In the genomic region with DNA sequence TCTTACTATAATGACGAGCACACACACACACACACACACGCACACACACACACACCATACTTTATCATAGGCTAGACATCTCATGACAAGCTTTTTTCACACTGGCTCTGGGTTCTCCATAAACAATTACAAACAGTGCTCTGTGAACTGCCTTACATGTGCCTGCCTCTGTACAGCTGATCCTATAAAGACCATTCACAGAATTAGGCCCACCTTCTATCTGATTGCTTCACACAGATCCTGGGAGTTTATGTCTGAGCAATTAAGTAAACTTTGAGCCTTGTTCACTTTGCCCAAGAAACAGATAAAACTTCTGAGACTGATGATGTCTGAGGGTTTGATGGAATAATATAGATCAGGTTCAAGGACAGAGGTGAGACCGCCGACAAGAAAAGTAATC, we compare ENCODE assay signal across 20 mouse cellular contexts. TPM values are rescaled to one million over a fixed set of nuclear protein-coding genes. Genes with fewer than 3 reads are reported as not detected.
DNase-seq lines count a peak whose midpoint lies in the region; ATAC-seq and TF ChIP-seq lines count a peak whose summit lies in the region.
"Had no signal": no experiment of that assay in that cellular context is flagged by ENCODE, and none has a peak within 500 bp of the region (broad histone marks: within the 10 kb centered on the region; RNA-seq: fewer than 3 reads in every experiment).

No protein-coding gene starts in this region.

- no peaks in the 10 kb centered on the region for H3K9me3 ChIP-seq in intestine, embryonic 15.5 days
- no peaks in the 10 kb centered on the region for H3K9me3 ChIP-seq in intestine, embryonic 16.5 days (ENCODE audit: control insufficient read depth, low read length)
- no peaks in the 10 kb centered on the region for H3K9me3 ChIP-seq in intestine, postnatal 0 days (ENCODE audit: control insufficient read depth)
- H3K9me3 ChIP-seq: G1E had no signal

- DNase-seq in urinary bladder, postnatal 14 days (ENCODE audit: low spot score) = no peak
- DNase-seq in heart, adult 18-20 months = no peak
- DNase-seq in heart, adult 8-10 months (ENCODE audit: low spot score) = no peak
- DNase-seq: adrenal gland, adult 2 months; adrenal gland, adult 8-10 months; adrenal gland, postnatal 10 days; adrenal gland, postnatal 25 days; B cell, adult 2 months; cerebellum, adult 11 months; cerebellum, adult 11-12 months; cerebellum, adult 18-20 months had no signal

- H3K27me3 ChIP-seq in intestine, embryonic 15.5 days (replicated peaks) = no peaks in the 10 kb centered on the region
- H3K27me3 ChIP-seq in intestine, embryonic 16.5 days (replicated peaks; ENCODE audit: control insufficient read depth, insufficient read depth, low read length) = no peaks in the 10 kb centered on the region
- no peaks in the 10 kb centered on the region for H3K27me3 ChIP-seq in intestine, postnatal 0 days (replicated peaks; ENCODE audit: control insufficient read depth, insufficient read depth, low read length)

- H3K4me1 ChIP-seq in intestine, embryonic 15.5 days (replicated peaks) = no peaks in the 10 kb centered on the region
- H3K4me1 ChIP-seq in intestine, embryonic 16.5 days (ENCODE audit: control insufficient read depth, insufficient read depth, low read length) = no peaks in the 10 kb centered on the region
- no peaks in the 10 kb centered on the region for H3K4me1 ChIP-seq in intestine, postnatal 0 days (replicated peaks; ENCODE audit: control insufficient read depth, insufficient read depth, low read length)

- WGBS in intestine, embryonic 15.5 days = 76% methylated on average over 4 of the region's 4 CpGs
- 79% methylated on average over 4 of the region's 4 CpGs for WGBS in intestine, embryonic 16.5 days
- WGBS in intestine, postnatal 0 days = 66% methylated on average over 4 of the region's 4 CpGs

- H3K4me3 ChIP-seq in intestine, embryonic 15.5 days (replicated peaks) = no peak overlapping the region
- no peak overlapping the region for H3K4me3 ChIP-seq in intestine, embryonic 16.5 days (ENCODE audit: low read length)
- H3K4me3 ChIP-seq in intestine, postnatal 0 days (ENCODE audit: low read depth, low read length) = no peak overlapping the region

- no peak overlapping the region for H3K27ac ChIP-seq in intestine, embryonic 15.5 days
- H3K27ac ChIP-seq in intestine, embryonic 16.5 days (ENCODE audit: low read length) = no peak overlapping the region
- H3K27ac ChIP-seq in intestine, postnatal 0 days (ENCODE audit: low read depth, low read length) = no peak overlapping the region

- no peak for TF ChIP-seq CTCF in intestine, postnatal 0 days (IDR thresholded peaks at IDR 0.05; ENCODE audit: low read depth)

- peak; percentile 53; the same call in 1 of the 2 replicates for ATAC-seq in intestine, embryonic 15.5 days
- peak; percentile 54; the same call in 1 of the 2 replicates for ATAC-seq in intestine, embryonic 16.5 days
- peak; percentile 29; the same call in 1 of the 2 replicates for ATAC-seq in intestine, postnatal 0 days
- ATAC-seq: activated CD4-positive, CD25-positive, alpha-beta regulatory T cell, adult 4 months; CD4-positive, CD25-positive, alpha-beta regulatory T cell, adult 4 months; Patski had no signal

- H3K36me3 ChIP-seq in intestine, embryonic 15.5 days = no peaks in the 10 kb centered on the region
- H3K36me3 ChIP-seq in intestine, embryonic 16.5 days (ENCODE audit: control insufficient read depth, insufficient read depth, low read length) = no peaks in the 10 kb centered on the region
- H3K36me3 ChIP-seq in intestine, postnatal 0 days (ENCODE audit: control insufficient read depth, insufficient read depth) = no peaks in the 10 kb centered on the region
- H3K36me3 ChIP-seq: G1E had no signal

- H3K9ac ChIP-seq in intestine, embryonic 15.5 days = no peak overlapping the region
- H3K9ac ChIP-seq in intestine, embryonic 16.5 days (ENCODE audit: low read depth, low read length) = no peak overlapping the region
- H3K9ac ChIP-seq in intestine, postnatal 0 days (ENCODE audit: low read depth, low read length) = no peak overlapping the region

- H3K4me2 ChIP-seq in intestine, embryonic 15.5 days (replicated peaks) = no peak overlapping the region
- H3K4me2 ChIP-seq in intestine, embryonic 16.5 days (ENCODE audit: low read depth, low read length) = no peak overlapping the region
- H3K4me2 ChIP-seq in intestine, postnatal 0 days (replicated peaks; ENCODE audit: low read depth) = no peak overlapping the region

RNA-seq across cellular contexts. Expression of gene Ccdc180, which starts 21.8 kb away (rescaled TPM):
- polyA plus RNA-seq in intestine, embryonic 15.5 days (2015; fragmentation: Nextera tagmentation; extraction: Ambion mirVana) = 0.06 and 0.14 TPM in 2 replicates
- 0.15 and 0.16 TPM in 2 replicates for polyA plus RNA-seq in intestine, embryonic 16.5 days (2015; fragmentation: Nextera tagmentation; extraction: Ambion mirVana)
- 0.14 TPM in 2 replicates for polyA plus RNA-seq in intestine, postnatal 0 days (2015; fragmentation: Nextera tagmentation; extraction: Ambion mirVana)
- under 1 TPM in 1 of 2 experiments, not detected in 1; 0.18 TPM for total RNA-seq in heart, adult 18-20 months (2021)
- total RNA-seq in heart, adult 8-10 months (2022) = under 1 TPM in 1 of 4 experiments, not detected in 3; 0.09 TPM
- total RNA-seq: CH12.LX, ES-E14 had no signal
- polyA plus RNA-seq: adrenal gland, adult 2 months; G1E; Patski had no signal

RNA-seq across cellular contexts. Expression of gene Tdrd7, which starts 53.3 kb away (rescaled TPM):
- 27.1 and 29.0 TPM in 2 replicates for polyA plus RNA-seq in intestine, embryonic 15.5 days (2015; fragmentation: Nextera tagmentation; extraction: Ambion mirVana)
- polyA plus RNA-seq in intestine, embryonic 16.5 days (2015; fragmentation: Nextera tagmentation; extraction: Ambion mirVana) = 31.5 and 36.6 TPM in 2 replicates
- polyA plus RNA-seq in intestine, postnatal 0 days (2015; fragmentation: Nextera tagmentation; extraction: Ambion mirVana) = 43.3 and 47.8 TPM in 2 replicates
- 10 to 100 TPM; 11.0 to 12.3 TPM for total RNA-seq in heart, adult 18-20 months (2021)
- 10 to 100 TPM in 3 of 4 experiments, 1 to 10 TPM in 1; 9.2 to 12.1 (median 10.1) TPM for total RNA-seq in heart, adult 8-10 months (2022)
